Mouse (Mus musculus) gastrocnemius, postnatal 4 days (tissue): ENCODE measurements at regions not wholly inside any gene's neighbourhood (a gene's known extent, or its start where the extent isn't known, plus 50 kb on each side); places are given as distances from the start of the nearest gene placed in this dataset.
A peak's percentile ranks its signal among the peaks of the same experiment; 100 is the strongest.
"Not testable (repeated sequence)": the region's sequence is repeated elsewhere in the genome, so short reads cannot be mapped to it uniquely, and the experiment has no call there.

ENCODE experiments used
- DNase-seq, 2 experiments: peaks; one replicate each; pipeline ENCODE4 v3.0.0; 2021 to 2022; ENCODE audit warnings: low spot score in 2 of 2, mixed read lengths in 2 of 2

DNA sequence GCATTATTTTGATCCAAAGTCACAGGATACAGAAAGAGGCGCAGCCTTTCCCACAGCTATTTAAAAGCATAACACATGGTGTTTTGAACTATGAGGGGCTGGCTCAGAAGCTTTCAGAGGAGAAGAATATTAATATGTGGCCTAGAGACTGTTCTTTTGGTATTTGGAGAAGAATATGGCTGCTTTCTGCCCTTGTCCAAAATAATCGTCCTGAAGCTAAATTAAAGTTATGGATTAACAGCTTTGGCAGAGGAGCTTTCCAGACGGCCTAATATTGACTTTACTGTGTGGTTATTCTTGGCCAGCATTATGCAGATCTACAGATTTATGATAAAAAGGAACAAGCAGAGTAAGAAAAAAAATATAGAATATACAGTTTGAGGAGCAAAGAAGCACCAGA, 222.4 kb upstream of the Tmprss15 start:
- DNase-seq, result no peak

DNA sequence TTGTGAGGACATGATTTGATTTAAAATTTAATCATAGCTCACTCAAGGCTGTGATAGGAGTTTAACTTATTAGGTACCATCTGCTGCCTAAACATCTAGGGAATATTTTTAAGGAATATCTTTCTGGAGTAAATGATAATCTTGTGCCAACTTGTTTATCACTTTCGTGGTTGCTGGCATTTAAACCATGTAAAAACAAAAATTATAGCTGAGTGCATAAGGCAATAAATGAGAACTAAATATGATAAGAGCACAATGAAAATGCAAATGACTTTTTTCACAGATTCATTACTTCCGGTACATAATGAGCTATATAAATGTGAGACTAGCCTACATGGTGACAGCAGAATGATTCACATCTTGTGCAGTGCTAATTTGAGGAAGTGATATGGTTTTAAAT, 221.8 kb upstream of the Tmprss15 start:
- DNase-seq, result no peak

DNA sequence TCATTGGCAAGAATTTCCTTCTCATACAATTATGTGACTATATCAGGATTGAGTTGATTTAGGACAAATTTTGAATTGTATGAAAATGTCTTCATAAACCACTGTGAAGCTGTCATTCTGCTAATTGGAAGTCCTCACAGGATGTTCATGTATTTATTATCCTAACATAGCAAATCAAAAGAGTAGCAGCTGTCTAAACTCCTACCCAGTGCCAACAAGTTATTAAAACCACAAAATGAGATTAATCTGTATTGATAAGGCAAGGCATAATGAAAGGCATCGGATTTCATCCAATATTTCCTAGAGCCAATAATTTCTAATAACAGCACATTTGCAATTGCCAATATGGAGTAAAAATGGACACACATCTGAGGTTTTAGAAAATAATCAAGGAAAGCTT, 217.6 kb upstream of the Tmprss15 start:
- DNase-seq, result no peak

DNA sequence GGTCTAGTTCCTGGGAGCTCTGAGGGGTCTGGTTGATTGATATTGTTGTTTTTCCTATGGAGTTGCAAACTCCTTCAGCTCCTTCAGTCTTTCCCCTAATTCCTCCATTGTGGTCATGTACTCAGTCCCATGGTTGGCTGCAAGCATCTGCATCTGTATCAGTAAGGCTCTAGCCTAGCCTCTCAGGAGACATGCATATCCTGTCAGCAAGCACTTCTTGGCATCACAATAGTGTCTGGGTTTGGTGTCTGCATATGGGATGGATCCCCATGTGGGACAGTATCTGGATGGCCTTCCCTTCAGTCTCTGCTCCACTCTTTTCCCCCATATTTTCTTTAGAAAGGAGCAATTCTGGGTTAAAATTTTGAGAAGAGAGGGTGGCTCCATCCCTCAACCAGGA, 205.7 kb upstream of the Tmprss15 start:
- not testable (repeated sequence) for DNase-seq

DNA sequence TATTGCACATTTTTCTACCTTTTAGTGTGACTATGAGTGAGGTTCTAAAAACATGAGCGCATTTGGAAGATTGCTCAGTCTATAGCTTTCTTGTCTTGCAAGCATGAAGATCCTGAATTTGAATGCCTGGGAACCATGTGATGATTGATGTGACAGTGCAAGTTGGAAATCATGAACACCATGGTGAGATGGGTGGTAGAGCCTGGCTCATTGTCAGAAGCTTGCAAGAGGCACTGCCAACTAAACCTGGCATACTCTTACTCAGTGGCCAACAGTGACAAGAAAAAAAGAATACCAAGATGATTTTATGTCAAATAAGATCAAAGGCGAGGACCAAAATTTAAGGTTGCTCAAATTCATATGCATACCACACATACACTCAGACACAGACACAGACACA, 188.1 kb upstream of the Tmprss15 start:
- DNase-seq, result no peak

DNA sequence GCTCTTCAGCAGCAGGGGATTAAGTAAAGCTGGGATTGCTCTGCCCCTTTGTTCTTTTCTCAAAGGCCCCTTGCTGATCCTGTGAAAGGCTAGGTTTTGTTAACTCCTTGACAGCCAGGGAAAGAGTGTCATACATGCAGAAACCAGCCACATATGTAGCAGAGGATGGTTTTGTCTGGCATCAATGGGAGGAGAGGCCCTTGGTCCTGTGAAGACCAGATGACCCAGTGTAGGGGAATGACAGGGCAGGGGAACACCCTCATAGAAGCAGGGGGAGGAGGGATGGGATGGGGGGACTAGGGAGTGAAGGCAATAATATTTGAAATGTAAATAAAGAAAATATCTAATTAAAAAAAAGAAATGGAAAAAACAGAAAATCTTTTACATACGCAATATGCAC, 165.6 kb upstream of the Tmprss15 start:
- DNase-seq, result no peak

DNA sequence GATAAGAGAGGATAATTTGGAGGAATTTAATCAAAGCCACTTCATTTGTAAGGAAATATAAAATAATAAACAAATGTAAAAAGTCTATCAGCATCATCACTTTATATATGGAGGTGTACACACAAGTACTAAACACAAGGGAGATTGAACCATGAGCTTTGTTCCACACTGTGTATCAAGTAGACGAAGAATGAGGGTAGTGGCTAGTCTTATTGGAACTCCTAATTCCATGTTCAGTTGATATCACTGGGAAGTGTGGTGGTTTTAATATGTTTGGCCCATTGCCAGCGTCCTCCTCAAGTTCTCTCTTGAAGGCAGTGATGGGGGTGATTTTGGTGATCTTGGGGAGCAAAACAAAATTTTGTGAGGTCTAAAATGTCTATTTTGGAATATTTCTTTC, 165.2 kb upstream of the Tmprss15 start:
- DNase-seq, result no peak

DNA sequence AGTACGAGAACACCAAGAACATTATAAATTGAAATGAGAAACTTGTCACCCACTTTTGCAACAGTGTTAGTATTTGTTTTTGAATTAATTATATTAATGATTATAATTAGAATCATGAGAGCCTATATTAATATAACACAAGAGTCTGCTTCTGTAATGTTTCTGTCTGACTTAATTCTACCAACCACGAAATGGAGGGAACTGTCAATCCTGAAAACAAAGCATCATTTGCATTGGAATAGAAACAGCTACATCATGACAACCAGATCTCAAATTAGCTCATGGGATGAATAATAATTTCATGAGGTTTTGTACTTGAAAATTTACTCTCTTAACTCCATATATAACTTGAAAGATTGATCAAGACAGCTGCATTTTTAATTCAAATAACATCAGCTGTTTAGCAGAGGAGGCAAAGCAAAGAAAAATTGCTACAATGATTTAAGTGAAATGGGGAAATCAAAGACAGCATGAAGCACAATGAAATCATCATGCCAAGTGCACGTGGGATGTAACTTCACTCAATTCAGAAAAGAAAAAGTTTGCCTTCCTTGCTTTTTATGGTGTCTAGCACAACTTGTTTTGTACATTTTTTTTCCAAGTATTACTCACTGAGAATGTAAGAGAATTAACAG, 150.1 kb upstream of the Tmprss15 start:
- no peak for DNase-seq

DNA sequence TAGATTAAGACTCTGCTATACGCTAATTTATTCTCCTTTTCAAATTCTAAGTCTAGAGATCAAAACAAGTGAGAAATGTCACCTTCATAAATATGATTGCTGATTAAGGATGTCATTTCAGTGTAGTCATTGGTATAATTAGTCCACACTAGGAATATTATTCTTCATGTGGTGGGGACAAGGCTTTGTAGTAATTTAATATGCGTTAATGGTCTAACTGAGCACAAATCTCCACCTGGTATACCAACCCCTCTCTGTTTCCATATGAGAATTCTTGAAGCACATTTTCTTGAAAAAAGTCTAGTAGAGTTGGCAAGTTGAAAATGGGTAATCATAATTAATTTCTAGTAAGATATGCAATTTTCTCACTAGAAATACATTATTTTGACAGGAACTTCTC, 149.3 kb upstream of the Tmprss15 start:
- DNase-seq, result no peak

DNA sequence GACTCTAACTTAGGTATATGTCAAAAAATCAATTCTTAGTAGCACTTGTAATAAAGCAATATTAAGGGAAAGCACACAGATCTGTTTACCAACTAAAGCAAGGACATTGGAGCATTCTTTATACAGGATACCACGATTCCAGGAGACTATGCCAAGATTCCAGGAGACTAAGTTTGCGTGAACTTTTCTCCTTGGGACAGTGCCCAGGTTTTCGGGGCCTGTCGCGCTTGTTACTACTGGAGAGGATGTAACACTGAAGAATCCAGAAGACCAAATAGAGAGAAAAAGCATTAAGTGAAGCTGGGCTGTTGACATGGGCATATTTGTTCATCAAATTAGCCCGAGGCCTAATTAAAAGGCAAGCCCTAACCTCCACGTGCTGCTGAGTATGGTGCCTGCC, 100.3 kb upstream of the Tmprss15 start:
- no peak for DNase-seq

DNA sequence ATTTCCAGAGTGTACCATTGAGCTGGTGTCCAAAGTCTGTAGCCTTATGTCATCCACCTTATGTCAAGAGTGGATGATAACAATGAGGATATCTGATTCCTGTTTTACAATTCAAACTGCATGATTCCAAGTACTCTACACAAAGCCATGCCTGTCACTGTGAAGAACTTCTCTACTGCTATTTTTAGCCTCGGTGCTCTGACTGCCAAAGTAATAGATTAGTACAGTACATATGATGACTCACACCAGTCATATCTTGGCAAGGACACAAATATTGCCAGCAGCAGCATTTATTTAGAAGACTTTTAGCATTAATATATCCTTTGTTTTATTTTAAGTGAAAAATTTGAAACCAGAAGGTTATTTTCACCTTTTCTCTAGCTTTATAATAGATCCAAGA, 95.6 kb upstream of the Tmprss15 start:
- no peak for DNase-seq

DNA sequence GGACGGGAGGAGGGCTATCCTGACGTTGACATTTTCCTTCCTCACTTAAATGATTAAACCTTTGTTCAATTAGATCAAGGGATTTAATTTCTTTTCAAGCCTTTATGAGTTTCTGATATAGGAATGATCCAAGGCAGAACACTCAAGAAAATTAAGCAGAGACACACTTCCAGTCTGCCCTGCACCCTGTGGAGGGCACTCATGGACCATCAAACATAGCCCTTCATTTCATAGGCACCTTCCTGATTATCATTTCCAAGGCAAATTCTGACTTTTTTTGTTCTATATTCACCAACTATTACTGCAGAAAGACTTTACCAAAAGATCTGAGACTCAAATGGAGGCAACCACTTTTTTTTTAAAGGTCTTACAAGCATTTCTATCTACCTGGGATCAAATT, 91.6 kb upstream of the Tmprss15 start:
- no peak for DNase-seq

DNA sequence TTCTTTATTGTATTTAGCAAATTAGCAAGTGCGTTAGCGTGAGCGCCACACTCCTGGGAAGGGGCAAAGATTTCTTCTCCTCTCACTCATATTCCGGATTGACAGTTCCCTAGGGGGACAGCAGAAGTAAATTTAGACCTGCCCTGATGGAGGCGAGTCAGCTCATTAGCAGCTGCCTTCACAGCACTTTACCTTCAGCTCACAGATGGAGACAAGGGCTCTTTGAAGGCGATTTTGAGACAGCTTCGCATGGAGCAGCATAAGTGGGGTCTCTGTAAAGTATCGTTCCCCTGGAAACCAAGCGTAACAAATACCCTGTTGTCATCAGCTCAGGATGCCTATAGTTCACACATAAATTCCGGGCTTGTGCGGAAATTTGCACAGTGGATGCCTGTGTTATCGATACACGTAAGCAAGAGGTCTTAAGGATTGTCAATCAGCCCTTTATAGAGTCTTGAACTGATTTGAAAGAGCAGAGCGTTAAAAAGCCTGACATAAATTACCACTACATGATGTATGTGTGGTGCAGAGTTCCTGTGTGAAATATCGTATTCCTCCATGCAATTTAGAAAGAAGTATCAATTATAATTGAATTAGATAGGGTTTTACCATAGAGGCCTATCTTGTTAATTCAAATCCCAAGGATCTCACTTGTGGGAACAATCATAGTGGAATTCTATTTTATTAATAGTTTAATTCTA, 86.6 kb upstream of the Tmprss15 start:
- no peak for DNase-seq

DNA sequence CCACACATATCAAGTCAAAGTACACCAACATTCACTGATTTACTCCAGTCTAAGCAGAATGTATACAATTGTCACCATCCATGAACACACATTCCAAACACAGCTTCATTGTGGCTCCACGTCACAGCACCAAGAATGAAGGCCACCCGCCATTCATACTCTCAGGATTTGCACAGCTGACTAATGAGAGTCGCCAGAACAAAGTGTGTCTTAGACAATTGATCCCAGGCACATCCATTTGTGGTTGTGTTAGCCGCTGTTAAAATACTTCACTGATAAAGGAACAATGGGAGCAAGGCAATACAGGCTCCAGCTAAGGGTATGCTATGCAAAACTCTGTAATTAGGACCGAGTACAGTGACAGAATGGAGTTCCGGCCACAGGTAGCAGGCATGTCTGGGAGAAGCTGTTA, 85.9 kb upstream of the Tmprss15 start:
- DNase-seq, result no peak

DNA sequence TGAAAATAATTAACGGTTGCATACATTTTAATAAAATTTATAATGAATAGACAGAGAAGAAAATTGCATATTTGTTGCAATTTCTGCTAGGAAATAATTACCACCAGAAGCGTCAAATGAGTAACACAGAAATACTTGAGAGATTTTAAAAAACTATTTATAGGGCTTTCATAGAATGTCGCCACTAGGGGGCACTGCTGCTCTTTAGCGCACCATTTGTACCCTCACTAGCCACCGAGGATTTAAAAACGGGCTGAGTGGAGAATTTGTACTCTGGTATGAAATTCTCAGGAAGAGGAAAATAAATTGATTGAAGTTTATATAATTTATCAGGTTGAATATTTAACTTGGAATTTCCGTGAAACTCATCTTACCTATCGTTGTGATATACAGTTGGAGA, 77.3 kb upstream of the Tmprss15 start:
- peak; percentile 29 to 56 for DNase-seq

DNA sequence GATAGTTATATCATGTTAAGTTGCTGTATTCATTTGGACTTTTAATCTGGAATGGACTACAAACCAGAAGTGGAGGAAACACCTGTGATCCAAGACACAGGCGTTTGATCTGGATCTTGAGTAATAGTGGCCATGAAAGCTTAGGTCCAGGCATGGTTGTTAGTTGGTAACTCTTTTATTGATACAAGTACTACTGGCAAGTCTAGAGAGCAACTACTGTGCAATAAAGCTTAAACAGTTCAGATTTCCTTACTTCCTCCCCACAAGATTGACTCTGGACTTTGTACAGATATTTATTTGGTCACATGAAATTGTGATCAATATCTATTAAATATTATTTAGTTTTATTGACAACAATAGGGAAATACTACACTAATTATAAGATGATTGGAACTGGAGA, 51.9 kb upstream of the Tmprss15 start:
- no peak for DNase-seq
